Mouse (Mus musculus) myocyte (in vitro differentiated cells): ENCODE measurements around the gene Hba-x.

ENCODE experiments used
- CEBPB ChIP-seq: IDR thresholded peaks from 2 replicates; pipeline ENCODE4 v1.6.1; 2011; ENCODE audit warnings: mild to moderate bottlenecking, moderate library complexity; ENCODE audit not compliant: poor library complexity, insufficient read depth, severe bottlenecking
- MYOD1 ChIP-seq, 3 experiments: IDR thresholded peaks; one replicate each; pipeline ENCODE4 v1.6.1; 2011; ENCODE audit warnings: control low read depth in 2 of 3, low read depth in 2 of 3, mild to moderate bottlenecking in 2 of 3, moderate library complexity in 1 of 3; ENCODE audit not compliant: insufficient read length in 2 of 3, control insufficient read depth in 1 of 3
- POLR2A ChIP-seq: IDR thresholded peaks from one replicate; pipeline ENCODE4 v1.6.1; 2011; ENCODE audit warnings: low read depth, mild to moderate bottlenecking, control low read depth, moderate library complexity; ENCODE audit not compliant: insufficient read length
- POLR2AphosphoS2 ChIP-seq: IDR thresholded peaks from one replicate; pipeline ENCODE4 v1.6.1; 2011; ENCODE audit warnings: low read depth, control low read depth; ENCODE audit not compliant: insufficient read length
- REST ChIP-seq: IDR thresholded peaks from one replicate; pipeline ENCODE4 v1.6.1; 2011; ENCODE audit warnings: mild to moderate bottlenecking, control low read depth, moderate library complexity; ENCODE audit not compliant: insufficient read depth, insufficient read length
- TCF12 ChIP-seq: IDR thresholded peaks from one replicate; pipeline ENCODE4 v1.6.1; 2011; ENCODE audit warnings: mild to moderate bottlenecking, control low read depth; ENCODE audit not compliant: poor library complexity, insufficient read depth, severe bottlenecking
- USF1 ChIP-seq: IDR thresholded peaks from one replicate; pipeline ENCODE4 v1.6.1; 2011; ENCODE audit warnings: low read depth, mild to moderate bottlenecking, control low read depth, moderate library complexity

DNA sequence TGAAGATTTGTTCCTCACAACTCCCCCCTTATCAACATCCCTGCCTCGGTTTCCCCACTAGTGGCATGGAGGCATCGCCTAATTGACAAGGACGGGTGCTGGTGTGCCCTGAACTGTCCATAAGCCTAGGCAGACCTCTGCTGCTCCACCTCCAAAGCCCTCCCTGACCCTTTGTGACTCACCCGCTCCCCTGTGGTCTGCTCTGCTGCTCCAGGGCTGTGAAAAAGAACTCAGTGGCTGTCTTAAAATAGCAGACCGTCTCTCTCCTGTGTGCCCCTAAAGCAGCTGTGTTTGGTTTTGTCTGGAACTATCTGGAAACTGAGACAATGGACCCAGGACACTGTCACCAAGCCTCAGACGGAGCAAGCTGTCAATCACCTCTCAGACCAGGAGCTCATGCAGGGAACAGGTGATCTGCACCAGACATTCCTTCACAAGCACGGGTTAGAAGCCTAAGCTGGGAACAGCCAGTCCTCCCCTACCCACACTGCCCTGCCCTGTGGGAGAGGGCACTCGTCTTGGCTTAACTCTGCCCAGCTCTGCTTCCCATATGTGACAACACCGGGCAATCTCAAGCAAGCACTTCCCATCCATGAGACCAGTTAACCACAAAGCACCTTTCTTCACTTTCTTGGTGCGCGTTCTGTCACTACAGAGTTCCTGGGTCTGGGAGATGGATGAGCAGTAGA is 44.5 kb downstream of the Hba-x start:
- TF ChIP-seq POLR2A (no peak), TCF12 (no peak), CEBPB (no peak), USF1 (no peak), REST (no peak), POLR2AphosphoS2 (no peak), MYOD1 (IDR thresholded peaks at IDR 0.05; ENCODE audit: control insufficient read depth in 1 of 3, insufficient read length in 2 of 3, low read depth in 2 of 3) (peak in 2 of 3 experiments; percentile 86 to 93)
